Comparison of ENCODE assay signal across 19 mouse cellular contexts in genomic region chr14:60767884-60768283, GRCm38 (mm10). TPM values are rescaled to one million over a fixed set of nuclear protein-coding genes. Genes with fewer than 3 reads are reported as not detected.
DNase-seq lines count a peak whose midpoint lies in the region; ATAC-seq and TF ChIP-seq lines count a peak whose summit lies in the region.
"Had no signal": no experiment of that assay in that cellular context is flagged by ENCODE, and none has a peak within 500 bp of the region (broad histone marks: within the 10 kb centered on the region; RNA-seq: fewer than 3 reads in every experiment).

Gene C1qtnf9, plus strand, starts transcription at chr14:60768134.

- intact Hi-C loops in heart, postnatal 10 days (cut with DNase I): no loop called here

- TF ChIP-seq EP300 in liver, postnatal 0 days (IDR thresholded peaks at IDR 0.05; ENCODE audit: low read depth): no peak

- ATAC-seq in liver, postnatal 0 days: no peak
- ATAC-seq: forebrain, embryonic 15.5 days; midbrain, embryonic 16.5 days had no signal

- H3K27me3 ChIP-seq in heart, embryonic 10.5 days (ENCODE audit: insufficient read depth, poor library complexity, severe bottlenecking): no peaks in the 10 kb centered on the region
- H3K27me3 ChIP-seq in liver, postnatal 0 days (ENCODE audit: insufficient read depth, low read length): no peaks in the 10 kb centered on the region
- H3K27me3 ChIP-seq: CH12.LX; forebrain, embryonic 15.5 days; hindbrain, embryonic 12.5 days had no signal

- H3K27ac ChIP-seq in heart, embryonic 10.5 days: no peak within 1 kb of the TSS
- H3K27ac ChIP-seq in brown adipose tissue, adult 24 weeks (replicated peaks; ENCODE audit: low read depth, low read length): peak within 1 kb of the TSS; percentile 98
- no peak within 1 kb of the TSS for H3K27ac ChIP-seq in liver, postnatal 0 days (ENCODE audit: low read depth)
- H3K27ac ChIP-seq: forebrain, embryonic 15.5 days; hindbrain, embryonic 12.5 days had no signal

- no peaks in the 10 kb centered on the region for H3K9me3 ChIP-seq in heart, embryonic 10.5 days
- H3K9me3 ChIP-seq in liver, postnatal 0 days (ENCODE audit: low read length): no peaks in the 10 kb centered on the region
- H3K9me3 ChIP-seq: forebrain, embryonic 15.5 days; hindbrain, embryonic 12.5 days had no signal

- no peak for TF ChIP-seq CTCF in liver, postnatal 0 days (IDR thresholded peaks at IDR 0.05; ENCODE audit: low read depth)

- H3K9ac ChIP-seq in liver, postnatal 0 days (replicated peaks): no peak within 1 kb of the TSS
- H3K9ac ChIP-seq: forebrain, embryonic 15.5 days; hindbrain, embryonic 12.5 days had no signal

- 0 out of 2 replicates have a peak, but pooled peaks cover 3% of the 10 kb centered on the region for H3K36me3 ChIP-seq in heart, embryonic 10.5 days
- peaks cover 5% of the 10 kb centered on the region; the same call in 1 of the 2 replicates for H3K36me3 ChIP-seq in liver, postnatal 0 days (replicated peaks; ENCODE audit: insufficient read depth, low read length)
- H3K36me3 ChIP-seq: forebrain, embryonic 15.5 days; hindbrain, embryonic 12.5 days had no signal

- DNase-seq in heart, adult 11 months: peak; percentile 96
- no peak for DNase-seq in heart, embryonic 10.5 days (ENCODE audit: low spot score)
- DNase-seq in gastrocnemius, postnatal 25 days: no peak
- DNase-seq in heart, postnatal 10 days: no peak
- DNase-seq in cerebellum, adult 18-20 months: no peak
- no peak for DNase-seq in liver, postnatal 0 days
- DNase-seq: adrenal gland, adult 8-10 months; cerebellum, adult 2 months; liver; lung, adult 18-20 months had no signal

- 71% methylated on average over 4 of the region's 4 CpGs for WGBS in heart, embryonic 10.5 days
- WGBS in liver, postnatal 0 days (ENCODE audit: insufficient replicate concordance): 58% methylated on average over 4 of the region's 4 CpGs

- peaks cover 38% of the 10 kb centered on the region for H3K4me1 ChIP-seq in heart, embryonic 10.5 days
- peaks cover 24% of the 10 kb centered on the region for H3K4me1 ChIP-seq in brown adipose tissue, adult 24 weeks (ENCODE audit: control insufficient read depth, insufficient read depth, insufficient read length, low read length)
- H3K4me1 ChIP-seq in liver, postnatal 0 days (ENCODE audit: insufficient read depth): 0 out of 2 replicates have a peak, but pooled peaks cover 2% of the 10 kb centered on the region
- H3K4me1 ChIP-seq: forebrain, embryonic 15.5 days; hindbrain, embryonic 12.5 days had no signal

- H3K4me2 ChIP-seq in liver, postnatal 0 days (ENCODE audit: low read depth, low read length): no peak within 1 kb of the TSS
- H3K4me2 ChIP-seq: forebrain, embryonic 15.5 days; hindbrain, embryonic 12.5 days had no signal

- no peak within 1 kb of the TSS for H3K4me3 ChIP-seq in heart, embryonic 10.5 days
- H3K4me3 ChIP-seq in brown adipose tissue, adult 24 weeks (ENCODE audit: insufficient read depth, low read depth, low read length): peak within 1 kb of the TSS; percentile 83
- H3K4me3 ChIP-seq in liver, postnatal 0 days (ENCODE audit: low read depth, low read length): no peak within 1 kb of the TSS
- H3K4me3 ChIP-seq: forebrain, embryonic 15.5 days; hindbrain, embryonic 12.5 days had no signal

RNA-seq across cellular contexts. Expression of gene C1qtnf9, which starts in this region (rescaled TPM):
- 0.10 and 0.13 TPM in 2 replicates for polyA plus RNA-seq in heart, embryonic 10.5 days (2016; fragmentation: Nextera tagmentation; extraction: Ambion mirVana)
- polyA plus RNA-seq in brown adipose tissue, adult 24 weeks (2012; ENCODE audit: insufficient read depth, insufficient read length, missing spikeins): 16.8 and 30.9 TPM in 2 replicates
- total RNA-seq in gastrocnemius, postnatal 25 days (2021): 10 to 100 TPM; 19.2 to 23.5 TPM
- 10 to 100 TPM; 36.4 to 38.2 TPM for total RNA-seq in heart, postnatal 10 days (2021)
- polyA plus RNA-seq in liver, postnatal 0 days (2015; fragmentation: Nextera tagmentation; extraction: Ambion mirVana): 0.25 and 0.49 TPM in 2 replicates
- total RNA-seq: CH12.LX; common myeloid progenitor, adult 5-6 weeks; megakaryocyte, adult 5-6 weeks had no signal
- polyA plus RNA-seq: embryonic facial prominence, embryonic 11.5 days; kidney, embryonic 14.5 days; midbrain, embryonic 16.5 days had no signal

Comparison
In these comparisons a context has a peak if more than half of its experiments do, and no peak if none do; other contexts are left out.
1. RNA of gene C1qtnf9 (polyA plus RNA-seq): 16.8 to 30.9 TPM in brown adipose tissue, adult 24 weeks; 0.25 to 0.49 TPM in liver, postnatal 0 days and 0.10 to 0.13 TPM in heart, embryonic 10.5 days; every median in the first group is over 10 times any median in the second.